Mouse (Mus musculus) ES-E14 (cell line): ENCODE results near the gene Rps6ka5.

Experiments
- CHD2 ChIP-seq: IDR thresholded peaks from 2 replicates; pipeline ENCODE4 v1.6.1; 2014; ENCODE audit warnings: mild to moderate bottlenecking, low read depth, low read length, inconsistent platforms
- HCFC1 ChIP-seq: IDR thresholded peaks from 2 replicates; pipeline ENCODE4 v1.6.1; 2012; ENCODE audit warnings: low read length, inconsistent platforms, borderline replicate concordance; ENCODE audit not compliant: insufficient read depth
- MAFK ChIP-seq: IDR thresholded peaks from 2 replicates; pipeline ENCODE4 v1.6.1; 2014; ENCODE audit warnings: mild to moderate bottlenecking, low read depth, low read length, inconsistent platforms; ENCODE audit not compliant: insufficient read depth

GRCm38 (mm10) chr12:100775291-100775690 lies 48.5 kb upstream of the Rps6ka5 start:
- TF ChIP-seq MAFK (no peak), CHD2 (no peak), HCFC1 (no peak)
